Mouse (Mus musculus): ENCODE measurements around the gene Hist1h3b. TPM values are rescaled to one million over a fixed set of nuclear protein-coding genes. Genes with fewer than 3 reads are reported as not detected.
"Not testable (repeated sequence)": the region's sequence is repeated elsewhere in the genome, so short reads cannot be mapped to it uniquely, and the experiment has no call there.

The Hist1h3b gene
- total and polyA plus RNA-seq, 2 experiments from 2014 or later = 0.67 to 254 TPM

DNA sequence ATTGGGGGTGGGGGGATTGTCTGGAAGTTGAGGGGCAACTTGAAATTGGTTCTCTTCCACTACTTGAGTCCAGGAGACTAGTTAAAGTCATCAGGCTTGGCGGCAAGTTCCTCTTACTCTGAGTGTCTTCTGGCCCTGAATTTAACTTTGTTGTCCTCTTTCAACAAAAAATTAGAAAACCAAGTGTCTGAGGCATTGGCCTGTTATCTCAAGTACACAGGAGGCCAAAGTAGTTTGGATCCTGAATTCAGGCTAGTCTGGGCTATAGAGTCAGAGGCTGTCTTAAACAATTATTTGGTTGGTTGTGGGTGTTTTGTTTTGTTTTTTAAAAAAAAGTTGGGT lies 13.1 kb downstream of the Hist1h3b start:
- Histone ChIP-seq H3K36me3 (ENCODE audit: insufficient read depth) (no peaks in the 10 kb centered on the region), H3K4me2 (ENCODE audit: low read depth) (no peak overlapping the region), H3K27me3 (ENCODE audit: insufficient read depth, low read length) (no peaks in the 10 kb centered on the region), H3K4me1 (ENCODE audit: insufficient read depth) (peaks cover 15% of the 10 kb centered on the region), H3K9ac (no peak overlapping the region), H3K27ac (ENCODE audit: low read depth, low read length) (no peak overlapping the region), H3K4me3 (ENCODE audit: low read depth, low read length) (no peak overlapping the region), H3K9me3 (ENCODE audit: low read length) (no peaks in the 10 kb centered on the region)
- no peak for TF ChIP-seq CTCF (IDR thresholded peaks at IDR 0.05; ENCODE audit: low read depth)
- ATAC-seq (no peak), DNase-seq (no peak)
- WGBS = 64% methylated on average over 1 of the region's 1 CpGs

DNA sequence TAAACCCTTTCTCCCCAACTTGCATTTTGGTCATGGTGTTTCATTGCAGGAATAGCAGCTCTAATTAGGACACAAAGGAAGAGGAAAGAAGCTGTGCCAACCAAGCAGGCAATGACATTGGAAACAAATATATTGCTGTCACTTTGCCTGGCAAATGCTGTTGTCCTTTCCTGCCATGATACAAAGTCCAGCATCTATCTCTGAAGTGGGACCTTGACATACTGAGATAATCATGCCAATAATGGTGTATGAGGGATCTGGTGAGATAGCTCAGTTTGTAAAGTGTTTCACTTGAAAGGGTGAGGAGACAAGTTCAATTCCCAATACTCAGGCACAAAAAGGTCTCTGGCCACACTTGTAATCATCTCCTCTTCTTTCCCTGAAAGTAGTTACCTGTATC lies 14.7 kb downstream of the Hist1h3b start:
- Histone ChIP-seq H3K9me3 (ENCODE audit: low read length) (no peaks in the 10 kb centered on the region), H3K4me3 (ENCODE audit: low read depth, low read length) (no peak overlapping the region), H3K9ac (no peak overlapping the region), H3K4me2 (ENCODE audit: low read depth) (no peak overlapping the region), H3K36me3 (ENCODE audit: insufficient read depth) (no peaks in the 10 kb centered on the region), H3K27me3 (ENCODE audit: insufficient read depth, low read length) (no peaks in the 10 kb centered on the region), H3K4me1 (ENCODE audit: insufficient read depth) (peaks cover 11% of the 10 kb centered on the region; the same call in 1 of the 2 replicates), H3K27ac (ENCODE audit: low read depth, low read length) (no peak overlapping the region)
- no peak for TF ChIP-seq CTCF (IDR thresholded peaks at IDR 0.05; ENCODE audit: low read depth)
- ATAC-seq = no peak
- no peak for DNase-seq

DNA sequence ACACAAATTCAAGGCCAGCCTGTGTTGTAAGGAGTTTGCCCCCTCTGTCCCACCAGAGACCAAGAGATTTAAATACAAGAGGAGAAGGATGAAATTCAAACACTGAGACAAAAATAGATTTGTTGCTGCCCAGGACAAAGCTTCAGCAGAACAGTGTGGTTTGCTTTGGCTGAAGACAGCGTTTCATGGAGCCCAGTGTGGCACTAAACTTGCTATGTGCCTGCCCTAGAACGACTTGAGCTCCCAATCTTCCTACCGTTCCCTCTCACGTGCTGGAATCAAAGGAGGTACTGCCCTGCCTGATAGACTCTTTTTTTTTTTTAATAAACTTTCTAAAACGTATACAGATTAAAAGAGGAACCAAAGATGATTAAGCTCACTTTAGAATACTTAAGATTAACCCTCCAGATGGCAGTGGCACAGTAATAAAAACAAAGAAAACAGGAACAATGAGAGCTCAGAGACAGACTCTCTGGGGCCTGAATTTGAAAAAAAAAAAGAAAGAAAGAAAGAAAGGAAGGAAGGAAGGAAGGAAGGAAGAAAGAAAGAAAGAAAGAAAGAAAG lies 16.8 kb downstream of the Hist1h3b start:
- no peak overlapping the region for H3K9ac ChIP-seq
- no peaks in the 10 kb centered on the region for H3K36me3 ChIP-seq (ENCODE audit: insufficient read depth)
- 31% methylated on average over 5 of the region's 5 CpGs for WGBS
- H3K27me3 ChIP-seq (ENCODE audit: insufficient read depth, low read length) = no peaks in the 10 kb centered on the region
- no peaks in the 10 kb centered on the region for H3K9me3 ChIP-seq (ENCODE audit: low read length)
- no peak overlapping the region for H3K4me3 ChIP-seq (ENCODE audit: low read depth, low read length)
- DNase-seq (no peak), ATAC-seq (no peak)
- no peak overlapping the region for H3K27ac ChIP-seq (ENCODE audit: low read depth, low read length)
- TF ChIP-seq CTCF (IDR thresholded peaks at IDR 0.05; ENCODE audit: low read depth) = no peak
- peaks cover 7% of the 10 kb centered on the region; the same call in 1 of the 2 replicates for H3K4me1 ChIP-seq (ENCODE audit: insufficient read depth)
- H3K4me2 ChIP-seq (ENCODE audit: low read depth) = no peak overlapping the region

DNA sequence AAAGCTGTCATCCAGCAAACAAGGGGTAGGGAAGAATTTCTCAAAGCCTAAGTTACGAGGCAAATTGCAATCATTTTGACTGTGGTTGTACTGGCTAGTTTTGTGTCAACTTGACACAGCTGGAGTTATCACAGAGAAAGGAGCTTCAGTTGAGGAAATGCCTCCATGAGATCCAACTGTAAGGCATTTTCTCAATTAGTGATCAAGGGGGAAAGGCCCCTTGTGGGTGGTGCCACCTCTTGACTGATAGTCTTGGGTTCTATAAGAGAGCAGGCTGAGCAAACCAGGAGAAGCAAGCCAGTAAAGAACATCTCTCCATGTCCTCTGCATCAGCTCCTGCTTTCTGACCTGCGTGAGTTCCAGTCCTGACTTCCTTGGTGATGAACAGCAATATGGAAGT lies 17.5 kb downstream of the Hist1h3b start, which contains the start of gene Trim38:
Trim38 (plus strand) TSS at position 301 of the 400 bp plus-strand sequence.
- 94% methylated on average over 2 of the region's 2 CpGs for WGBS
- H3K27ac ChIP-seq (ENCODE audit: low read depth, low read length); H3K9ac ChIP-seq; H3K36me3 ChIP-seq (ENCODE audit: insufficient read depth); H3K9me3 ChIP-seq (ENCODE audit: low read length); H3K4me3 ChIP-seq (ENCODE audit: low read depth, low read length); H3K4me2 ChIP-seq (ENCODE audit: low read depth); H3K4me1 ChIP-seq (ENCODE audit: insufficient read depth); ATAC-seq; H3K27me3 ChIP-seq (ENCODE audit: insufficient read depth, low read length); DNase-seq: not testable (repeated sequence)

DNA sequence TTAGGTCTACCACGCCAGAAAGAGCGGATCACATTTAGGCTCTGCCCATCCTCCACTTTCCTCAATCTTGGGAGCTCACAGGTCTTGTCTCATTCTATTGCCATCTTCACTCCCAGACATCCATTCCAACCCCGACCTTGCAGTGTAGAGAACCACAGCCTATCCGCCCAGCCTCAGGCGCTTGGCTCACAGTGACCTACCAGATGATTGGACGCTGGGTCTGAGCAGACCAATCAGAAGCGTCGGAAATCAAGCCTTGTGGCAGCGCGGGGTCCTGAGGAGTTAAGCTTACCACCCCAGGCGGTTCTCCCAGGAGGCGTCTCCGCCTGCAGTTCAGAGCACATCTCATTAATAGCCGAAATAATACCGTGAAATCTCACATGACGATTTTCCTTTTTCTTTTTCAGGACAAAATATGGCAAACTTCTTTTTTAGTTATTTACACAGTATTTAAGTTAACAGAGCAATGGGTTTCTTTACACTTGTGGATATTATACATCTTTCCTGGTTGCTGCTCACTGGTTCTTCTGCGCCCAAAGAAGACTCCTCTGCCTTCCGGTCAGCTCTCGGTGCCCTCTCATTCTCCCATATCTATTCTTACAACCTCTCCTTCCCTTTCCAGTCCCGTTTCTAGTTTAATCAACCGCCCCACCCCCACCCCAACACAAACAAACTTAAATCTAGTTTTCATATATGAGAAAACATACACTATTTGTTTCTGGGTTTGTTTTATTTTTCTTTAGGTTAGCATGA lies 20.7 kb downstream of the Hist1h3b start:
- DNase-seq = peak; percentile 46
- Histone ChIP-seq H3K4me3 (ENCODE audit: low read depth, low read length) (no peak overlapping the region), H3K4me2 (ENCODE audit: low read depth) (peak overlapping the region; percentile 23), H3K27me3 (ENCODE audit: insufficient read depth, low read length) (no peaks in the 10 kb centered on the region), H3K9me3 (ENCODE audit: low read length) (no peaks in the 10 kb centered on the region), H3K27ac (ENCODE audit: low read depth, low read length) (no peak overlapping the region), H3K36me3 (ENCODE audit: insufficient read depth) (no peaks in the 10 kb centered on the region), H3K9ac (no peak overlapping the region), H3K4me1 (ENCODE audit: insufficient read depth) (no peaks in the 10 kb centered on the region)
- TF ChIP-seq CTCF (IDR thresholded peaks at IDR 0.05; ENCODE audit: low read depth) = no peak
- peak; percentile 93 for ATAC-seq
- 28% methylated on average over 21 of the region's 21 CpGs for whole genome bisulfite sequencing

DNA sequence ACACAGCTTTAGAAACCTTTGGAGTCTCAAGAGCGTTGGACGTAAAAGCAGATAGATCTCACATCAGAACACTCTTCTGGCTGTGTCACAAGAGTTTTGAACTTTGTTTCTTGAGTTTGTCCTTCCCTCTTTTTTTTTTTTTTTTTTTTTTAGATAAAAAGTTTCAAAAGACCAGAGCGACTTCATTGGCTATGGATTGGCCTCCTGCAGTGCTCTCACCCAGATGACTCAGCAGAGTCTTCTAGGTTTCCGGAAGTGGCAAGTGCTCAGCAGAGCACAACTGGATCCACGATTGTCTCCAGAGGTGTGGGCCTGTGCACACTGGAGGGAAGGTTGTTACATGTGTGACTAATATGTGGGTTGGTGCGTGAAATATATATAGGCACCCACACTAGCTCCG lies 26.3 kb downstream of the Hist1h3b start:
- Histone ChIP-seq H3K27me3 (ENCODE audit: insufficient read depth, low read length) (no peaks in the 10 kb centered on the region), H3K36me3 (ENCODE audit: insufficient read depth) (no peaks in the 10 kb centered on the region), H3K27ac (ENCODE audit: low read depth, low read length) (no peak overlapping the region), H3K4me2 (ENCODE audit: low read depth) (no peak overlapping the region), H3K4me3 (ENCODE audit: low read depth, low read length) (no peak overlapping the region), H3K4me1 (ENCODE audit: insufficient read depth) (no peaks in the 10 kb centered on the region), H3K9ac (no peak overlapping the region), H3K9me3 (ENCODE audit: low read length) (no peaks in the 10 kb centered on the region)
- DNase-seq (no peak), ATAC-seq (no peak)
- 96% methylated on average over 7 of the region's 7 CpGs for WGBS
- TF ChIP-seq CTCF (IDR thresholded peaks at IDR 0.05; ENCODE audit: low read depth) = no peak

DNA sequence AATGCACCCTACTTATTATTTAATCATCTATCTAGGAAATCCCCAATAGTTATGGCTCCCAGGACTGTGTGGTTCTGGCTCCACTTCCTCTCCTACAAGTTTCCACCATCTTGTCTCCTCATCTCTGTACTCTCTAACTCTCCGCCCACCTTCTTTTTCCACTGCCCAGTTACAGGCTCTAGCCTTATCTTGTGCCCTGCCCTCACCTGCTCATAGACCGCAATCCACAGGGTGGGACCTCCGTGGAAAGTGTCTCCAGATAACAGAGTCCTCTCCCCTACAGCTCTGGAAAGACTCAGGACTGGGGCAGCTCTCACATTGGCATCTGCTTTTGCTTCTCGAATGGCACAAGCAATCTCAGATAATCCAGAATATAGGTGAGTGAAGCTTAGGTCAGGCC lies 27.0 kb downstream of the Hist1h3b start:
- H3K36me3 ChIP-seq (ENCODE audit: insufficient read depth) = no peaks in the 10 kb centered on the region
- H3K27me3 ChIP-seq (ENCODE audit: insufficient read depth, low read length) = no peaks in the 10 kb centered on the region
- H3K4me2 ChIP-seq (ENCODE audit: low read depth) = no peak overlapping the region
- no peak overlapping the region for H3K4me3 ChIP-seq (ENCODE audit: low read depth, low read length)
- ATAC-seq = no peak
- DNase-seq = no peak
- H3K27ac ChIP-seq (ENCODE audit: low read depth, low read length) = no peak overlapping the region
- no peaks in the 10 kb centered on the region for H3K9me3 ChIP-seq (ENCODE audit: low read length)
- WGBS = 87% methylated on average over 4 of the region's 4 CpGs
- no peaks in the 10 kb centered on the region for H3K4me1 ChIP-seq (ENCODE audit: insufficient read depth)
- TF ChIP-seq CTCF (IDR thresholded peaks at IDR 0.05; ENCODE audit: low read depth) = no peak
- H3K9ac ChIP-seq = no peak overlapping the region
